Mouse (Mus musculus) CH12.LX (cell line): ENCODE measurements around the gene Hspa1a. TPM values are rescaled to one million over a fixed set of nuclear protein-coding genes. Genes with fewer than 3 reads are reported as not detected.

ENCODE experiments used
- DNase-seq: peaks from one replicate; pipeline ENCODE4 v3.0.0-alpha.2; 2013; ENCODE audit errors: extremely low read depth
- H3K27ac ChIP-seq: 2 replicates; pipeline ENCODE4 v1.5.1; 2012; ENCODE audit warnings: low read depth, mild to moderate bottlenecking, control low read depth, moderate library complexity; ENCODE audit not compliant: insufficient read depth
- H3K27me3 ChIP-seq: replicated peaks from 2 replicates; pipeline ENCODE3; 2012; ENCODE audit warnings: inconsistent platforms
- H3K36me3 ChIP-seq, 2 experiments: replicated peaks in 1 of 2; 2 replicates each; pipeline versions ENCODE3 to v1.6.1; 2012; ENCODE audit warnings: inconsistent platforms in 1 of 2, low read length in 1 of 2, mild to moderate bottlenecking in 1 of 2, mixed read lengths in 1 of 2, moderate library complexity in 1 of 2; ENCODE audit not compliant: control insufficient read depth in 1 of 2, insufficient read depth in 1 of 2
- H3K4me1 ChIP-seq, 2 experiments: 2 replicates each; pipeline ENCODE4 v1.6.1; 2012; ENCODE audit warnings: inconsistent platforms in 1 of 2, moderate library complexity in 1 of 2; ENCODE audit not compliant: insufficient read depth in 2 of 2, control insufficient read depth in 1 of 2
- H3K4me2 ChIP-seq: 2 replicates; pipeline ENCODE4 v1.6.1; 2012; ENCODE audit warnings: low read depth, mild to moderate bottlenecking, control low read depth; ENCODE audit not compliant: poor library complexity, insufficient read depth, severe bottlenecking
- H3K4me3 ChIP-seq, 3 experiments: fragments of 150-350 bp in 1 of 3; sonication (generic) in 1 of 3; replicated peaks in 1 of 3; 2 replicates each; pipeline versions ENCODE3 to v1.5.1; 2011 to 2012; ENCODE audit warnings: low read depth in 2 of 3, low read length in 2 of 3, mild to moderate bottlenecking in 2 of 3, moderate library complexity in 2 of 3, control low read depth in 1 of 3, improper control_type of control experiment in 1 of 3, inconsistent platforms in 1 of 3, mixed read lengths in 1 of 3; ENCODE audit not compliant: poor library complexity in 1 of 3
- H3K79me2 ChIP-seq: replicated peaks from 2 replicates; pipeline ENCODE4 v1.6.1; 2012; ENCODE audit warnings: mild to moderate bottlenecking, moderate library complexity; ENCODE audit not compliant: control insufficient read depth, poor library complexity, insufficient read depth, severe bottlenecking; ENCODE audit errors: extremely low read depth
- H3K9ac ChIP-seq: 2 replicates; pipeline ENCODE4 v1.6.1; 2012; ENCODE audit warnings: low read depth, mild to moderate bottlenecking, control low read depth, moderate library complexity; ENCODE audit not compliant: insufficient read depth
- H3K9me3 ChIP-seq: replicated peaks from 2 replicates; pipeline ENCODE3; 2012; ENCODE audit warnings: low read length, inconsistent platforms, mixed read lengths
- CTCF ChIP-seq, 2 experiments: IDR thresholded peaks in 1 of 2; conservative IDR thresholded peaks in 1 of 2; 2 replicates each; pipeline ENCODE4 v1.5.1; 2011 to 2012; ENCODE audit warnings: low read depth in 2 of 2, low read length in 2 of 2, improper control_type of control experiment in 1 of 2, inconsistent platforms in 1 of 2, mild to moderate bottlenecking in 1 of 2, moderate library complexity in 1 of 2
- JUND ChIP-seq: conservative IDR thresholded peaks from 2 replicates; pipeline ENCODE4 v1.6.1; 2011; ENCODE audit warnings: low read depth, low read length, improper control_type of control experiment
- MAFK ChIP-seq: IDR thresholded peaks from 2 replicates; pipeline ENCODE4 v1.6.1; 2011; ENCODE audit warnings: low read length, improper control_type of control experiment; ENCODE audit not compliant: insufficient replicate concordance
- MAZ ChIP-seq: IDR thresholded peaks from 2 replicates; pipeline ENCODE4 v1.6.1; 2012; ENCODE audit warnings: low read depth, mild to moderate bottlenecking, inconsistent platforms, low read length, improper control_type of control experiment, moderate library complexity
- MEF2A ChIP-seq: IDR thresholded peaks from 2 replicates; pipeline ENCODE4 v1.6.1; 2014; ENCODE audit warnings: low read depth, mild to moderate bottlenecking, inconsistent platforms, low read length, improper control_type of control experiment, borderline replicate concordance
- RAD21 ChIP-seq: IDR thresholded peaks from 2 replicates; pipeline ENCODE4 v1.6.1; 2011; ENCODE audit warnings: low read depth, mild to moderate bottlenecking, low read length, improper control_type of control experiment, moderate library complexity
- SMC3 ChIP-seq: IDR thresholded peaks from 2 replicates; pipeline ENCODE4 v1.6.1; 2011; ENCODE audit warnings: low read depth, low read length, improper control_type of control experiment
- ZC3H11A ChIP-seq: IDR thresholded peaks from 2 replicates; pipeline ENCODE4 v1.6.1; 2012; ENCODE audit warnings: low read depth, mild to moderate bottlenecking, inconsistent platforms, low read length, improper control_type of control experiment
- ZKSCAN1 ChIP-seq: IDR thresholded peaks from 2 replicates; pipeline ENCODE4 v1.6.1; 2012; ENCODE audit warnings: low read depth, inconsistent platforms, low read length, improper control_type of control experiment, borderline replicate concordance
- ZNF384 ChIP-seq: IDR thresholded peaks from 2 replicates; pipeline ENCODE4 v1.6.1; 2012; ENCODE audit warnings: low read depth, low read length, improper control_type of control experiment, inconsistent platforms
- dilution Hi-C: fragments of 300-500 bp; cut with MboI; formaldehyde crosslinking; loops from 2 replicates; pipeline ENCODE4 v1.14.3; 2020; ENCODE audit warnings: low sequenced_read_pairs; ENCODE audit not compliant: extremely low pct_unique_long_range_greater_than_20kb, extremely low pct_ligation_motif_present
- in situ Hi-C: fragments of 300-500 bp; cut with MboI; formaldehyde crosslinking; loops from 3 replicates; pipeline ENCODE4 v1.14.3; 2019; ENCODE audit warnings: low sequenced_read_pairs, low pct_ligation_motif_present, low pct_unique_long_range_greater_than_20kb, mixed read lengths
- polyA plus RNA-seq: library from polyadenylated mRNA; unstranded; fragments of >175 nt; gene quantifications from 2 replicates; pipeline ENCODE4 v1.2.1, GENCODE M21; 2012; ENCODE audit warnings: low read depth; ENCODE audit not compliant: insufficient read length
- total RNA-seq, 2 experiments: library from RNA; depleted of rRNA; stranded (reverse); fragments of 300-350 nt in 1 of 2; fragments of >200 nt in 1 of 2; gene quantifications; 2 replicates each; pipeline ENCODE4 v1.2.3; 2012 to 2014

The Hspa1a gene
- total and polyA plus RNA-seq, 3 experiments, result not detected

DNA sequence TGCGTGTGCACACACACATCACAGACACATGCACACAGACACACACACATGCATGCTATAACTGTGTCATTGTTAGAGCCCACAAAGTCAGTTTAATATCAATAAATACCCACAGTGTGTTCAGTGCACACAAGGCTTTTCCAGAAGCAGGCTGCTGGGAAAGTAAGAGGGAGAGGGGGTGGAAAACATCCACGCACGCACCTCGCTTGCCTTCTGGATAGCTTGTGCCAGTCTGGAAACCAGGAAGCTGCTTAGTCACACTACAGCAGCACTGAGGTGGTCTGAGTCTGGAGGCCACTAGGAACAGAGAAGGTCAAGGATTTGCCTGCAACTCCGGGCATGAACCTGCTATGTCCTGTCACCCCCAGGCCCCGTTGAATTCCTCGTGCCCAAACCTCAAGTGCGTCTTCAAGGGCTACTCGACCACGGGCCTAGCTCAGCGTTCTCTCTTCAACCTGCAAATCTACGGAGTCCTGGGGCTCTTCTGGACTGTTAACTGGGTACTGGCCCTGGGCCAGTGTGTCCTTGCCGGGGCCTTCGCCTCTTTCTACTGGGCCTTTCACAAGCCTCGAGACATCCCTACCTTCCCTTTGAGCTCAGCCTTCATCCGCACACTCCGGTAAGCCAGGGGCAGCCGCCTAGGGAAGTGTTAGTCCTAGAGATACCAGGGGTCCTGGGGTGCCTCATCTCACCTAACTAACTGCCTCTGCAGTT, 44.5 kb downstream of the Hspa1a start:
- TF ChIP-seq MAFK (no peak), JUND (no peak)
- H3K27me3 ChIP-seq, result no peaks in the 10 kb centered on the region
- H3K4me2 ChIP-seq, result no peak overlapping the region
- no peak overlapping the region for H3K9ac ChIP-seq
- peaks cover 0 to 3% of the 10 kb centered on the region in 2 experiments for H3K36me3 ChIP-seq
- no peak overlapping the region for H3K27ac ChIP-seq
- H3K4me1 ChIP-seq, result peaks cover 19 to 32% of the 10 kb centered on the region in 2 experiments
- in situ Hi-C loops (no loop called here), dilution Hi-C loops (no loop called here)
- H3K9me3 ChIP-seq, result no peaks in the 10 kb centered on the region
- H3K4me3 ChIP-seq, result no peak overlapping the region
- H3K79me2 ChIP-seq, result no peaks in the 10 kb centered on the region
- DNase-seq, result no peak

DNA sequence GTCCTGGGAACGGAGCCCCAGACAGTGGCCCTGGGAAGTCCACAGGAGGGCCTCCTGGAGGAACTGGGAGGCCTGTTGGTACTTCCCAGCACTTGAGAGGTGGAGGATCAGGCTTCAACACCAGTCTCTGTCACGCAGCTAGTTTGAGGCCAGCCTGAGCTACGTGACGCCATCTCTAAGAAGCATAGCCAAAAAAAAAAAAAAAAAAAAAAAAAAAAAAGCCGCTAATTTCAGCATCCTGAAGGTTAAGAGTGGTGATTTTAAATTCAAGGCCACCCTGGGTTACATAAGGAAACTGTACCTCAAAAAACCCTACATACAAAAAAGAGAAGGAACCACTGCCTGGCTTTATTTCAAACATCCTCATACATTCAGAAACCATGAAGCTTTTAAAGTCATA, 47.7 kb downstream of the Hspa1a start:
- DNase-seq, result no peak
- TF ChIP-seq ZKSCAN1 (no peak), ZNF384 (peak; percentile 72), MAZ (no peak)
- peaks cover 0 to 3% of the 10 kb centered on the region in 2 experiments for H3K36me3 ChIP-seq
- no peaks in the 10 kb centered on the region for H3K27me3 ChIP-seq
- H3K4me1 ChIP-seq, result peaks cover 19 to 25% of the 10 kb centered on the region in 2 experiments
- no peak overlapping the region for H3K27ac ChIP-seq
- H3K9me3 ChIP-seq, result no peaks in the 10 kb centered on the region
- dilution Hi-C loops, result no loop called here
- no peak overlapping the region for H3K4me3 ChIP-seq
- no peaks in the 10 kb centered on the region for H3K79me2 ChIP-seq
- no peak overlapping the region for H3K4me2 ChIP-seq
- in situ Hi-C loops, result no loop called here
- no peak overlapping the region for H3K9ac ChIP-seq

DNA sequence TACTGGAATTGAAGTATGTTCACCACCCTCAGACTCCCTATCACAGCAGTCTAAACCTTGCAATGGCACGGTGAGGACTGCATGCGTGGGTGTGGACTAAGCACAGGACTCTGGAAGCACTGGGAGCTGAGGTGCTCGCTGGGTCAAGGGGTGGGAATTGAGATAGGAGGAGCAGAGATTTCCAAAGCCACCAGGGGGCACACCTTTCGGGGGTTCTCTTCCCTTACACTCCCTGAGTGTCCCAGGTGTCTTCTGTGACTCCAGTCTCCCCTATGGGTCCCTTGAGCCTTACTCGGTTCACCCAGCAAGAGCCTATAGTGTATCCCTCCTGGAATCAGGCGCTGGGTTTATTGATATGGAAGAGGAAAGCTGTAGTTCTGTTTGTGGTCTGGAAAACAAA, 49.0 kb downstream of the Hspa1a start:
- Histone ChIP-seq H3K27ac (no peak overlapping the region), H3K36me3 (peaks cover 0 to 3% of the 10 kb centered on the region in 2 experiments), H3K9ac (no peak overlapping the region), H3K9me3 (no peaks in the 10 kb centered on the region), H3K79me2 (no peaks in the 10 kb centered on the region), H3K4me1 (peaks cover 19 to 25% of the 10 kb centered on the region in 2 experiments), H3K4me2 (peak overlapping the region; percentile 60), H3K4me3 (no peak overlapping the region), H3K27me3 (no peaks in the 10 kb centered on the region)
- DNase-seq, result peak; percentile 36
- TF ChIP-seq RAD21 (peak; percentile 21), SMC3 (peak; percentile 55), ZC3H11A (no peak), MEF2A (no peak), CTCF (conservative IDR thresholded peaks at IDR 0.05 in 1 of 2, IDR thresholded peaks at IDR 0.05 in 1 of 2; ENCODE audit: low read depth in 2 of 2, low read length in 2 of 2) (peak; percentile 9 to 63; a peak in 2 of 4 replicates), ZNF384 (no peak)
- dilution Hi-C loops, result no loop called here
- in situ Hi-C loops, result no loop called here

Other genes with a start within 250 kb of the Hspa1a start
Only the 20 nearest of the 43 such genes appear.
- gene Zbtb12, start 92.7 kb downstream of the Hspa1a start, total RNA-seq (2012; rRNA removed), result 6.9 and 9.3 TPM in 2 replicates
- gene Zbtb12, start 92.7 kb downstream of the Hspa1a start, total RNA-seq (2014; rRNA removed), result 2.2 and 2.4 TPM in 2 replicates
- 8.0 and 8.5 TPM in 2 replicates for gene Zbtb12, start 92.7 kb downstream of the Hspa1a start, polyA plus RNA-seq
- not detected in 2 replicates for gene Gm20547, start 90.1 kb downstream of the Hspa1a start, total RNA-seq (2012; rRNA removed)
- gene Gm20547, start 90.1 kb downstream of the Hspa1a start, total RNA-seq (2014; rRNA removed), result not detected in 2 replicates
- not detected in 2 replicates for gene Gm20547, start 90.1 kb downstream of the Hspa1a start, polyA plus RNA-seq
- gene C2, start 73.9 kb downstream of the Hspa1a start, total RNA-seq (2012; rRNA removed), result 2.3 and 3.1 TPM in 2 replicates
- 0.69 and 1.3 TPM in 2 replicates for gene C2, start 73.9 kb downstream of the Hspa1a start, total RNA-seq (2014; rRNA removed)
- 4.3 and 6.6 TPM in 2 replicates for gene C2, start 73.9 kb downstream of the Hspa1a start, polyA plus RNA-seq
- gene Ehmt2, start 73.7 kb downstream of the Hspa1a start, total RNA-seq (2012; rRNA removed), result 118 and 150 TPM in 2 replicates
- gene Ehmt2, start 73.7 kb downstream of the Hspa1a start, total RNA-seq (2014; rRNA removed), result 68.7 and 73.5 TPM in 2 replicates
- gene Ehmt2, start 73.7 kb downstream of the Hspa1a start, polyA plus RNA-seq, result 100 and 113 TPM in 2 replicates
- gene Slc44a4, start 57.7 kb downstream of the Hspa1a start, total RNA-seq (2012; rRNA removed), result 0.38 and 0.55 TPM in 2 replicates
- 0.62 and 0.66 TPM in 2 replicates for gene Slc44a4, start 57.7 kb downstream of the Hspa1a start, total RNA-seq (2014; rRNA removed)
- 1.1 and 1.4 TPM in 2 replicates for gene Slc44a4, start 57.7 kb downstream of the Hspa1a start, polyA plus RNA-seq
- 27.5 and 31.2 TPM in 2 replicates for gene Neu1, start 40.9 kb downstream of the Hspa1a start, total RNA-seq (2012; rRNA removed)
- gene Neu1, start 40.9 kb downstream of the Hspa1a start, total RNA-seq (2014; rRNA removed), result 28.8 and 32.0 TPM in 2 replicates
- 31.9 and 35.4 TPM in 2 replicates for gene Neu1, start 40.9 kb downstream of the Hspa1a start, polyA plus RNA-seq
- gene Hspa1b, start 12.9 kb downstream of the Hspa1a start, total RNA-seq (2012; rRNA removed), result 0.08 and 0.25 TPM in 2 replicates
- 0.15 and 0.30 TPM in 2 replicates for gene Hspa1b, start 12.9 kb downstream of the Hspa1a start, total RNA-seq (2014; rRNA removed)
- 0.15 TPM in 1 of 2 replicates, not detected in the other for gene Hspa1b, start 12.9 kb downstream of the Hspa1a start, polyA plus RNA-seq
- not detected in 2 replicates for gene Gm20481, start 2.2 kb downstream of the Hspa1a start, total RNA-seq (2012; rRNA removed)
- gene Gm20481, start 2.2 kb downstream of the Hspa1a start, total RNA-seq (2014; rRNA removed), result not detected in 2 replicates
- not detected in 2 replicates for gene Gm20481, start 2.2 kb downstream of the Hspa1a start, polyA plus RNA-seq
- 0.30 and 0.38 TPM in 2 replicates for gene Hspa1l, start 547 bp upstream of the Hspa1a start, total RNA-seq (2012; rRNA removed)
- not detected in 2 replicates for gene Hspa1l, start 547 bp upstream of the Hspa1a start, total RNA-seq (2014; rRNA removed)
- gene Hspa1l, start 547 bp upstream of the Hspa1a start, polyA plus RNA-seq, result 1.1 and 1.4 TPM in 2 replicates
- 104 and 120 TPM in 2 replicates for gene Lsm2, start 9.7 kb upstream of the Hspa1a start, total RNA-seq (2012; rRNA removed)
- 134 and 135 TPM in 2 replicates for gene Lsm2, start 9.7 kb upstream of the Hspa1a start, total RNA-seq (2014; rRNA removed)
- 274 and 345 TPM in 2 replicates for gene Lsm2, start 9.7 kb upstream of the Hspa1a start, polyA plus RNA-seq
- gene Vars, start 28.8 kb upstream of the Hspa1a start, total RNA-seq (2012; rRNA removed), result 238 and 277 TPM in 2 replicates
- gene Vars, start 28.8 kb upstream of the Hspa1a start, total RNA-seq (2014; rRNA removed), result 90.3 and 97.4 TPM in 2 replicates
- gene Vars, start 28.8 kb upstream of the Hspa1a start, polyA plus RNA-seq, result 253 and 280 TPM in 2 replicates
- 0.42 and 0.46 TPM in 2 replicates for gene Vwa7, start 44.4 kb upstream of the Hspa1a start, total RNA-seq (2012; rRNA removed)
- gene Vwa7, start 44.4 kb upstream of the Hspa1a start, total RNA-seq (2014; rRNA removed), result 0.07 TPM in 1 of 2 replicates, not detected in the other
- 0.94 and 1.2 TPM in 2 replicates for gene Vwa7, start 44.4 kb upstream of the Hspa1a start, polyA plus RNA-seq
- 94.1 and 124 TPM in 2 replicates for gene Sapcd1, start 55.9 kb upstream of the Hspa1a start, total RNA-seq (2012; rRNA removed)
- gene Sapcd1, start 55.9 kb upstream of the Hspa1a start, total RNA-seq (2014; rRNA removed), result 130 and 142 TPM in 2 replicates
- 94.4 and 105 TPM in 2 replicates for gene Sapcd1, start 55.9 kb upstream of the Hspa1a start, polyA plus RNA-seq
- gene Msh5, start 74.6 kb upstream of the Hspa1a start, total RNA-seq (2012; rRNA removed), result 11.5 and 13.1 TPM in 2 replicates
- 6.1 and 7.6 TPM in 2 replicates for gene Msh5, start 74.6 kb upstream of the Hspa1a start, total RNA-seq (2014; rRNA removed)
- gene Msh5, start 74.6 kb upstream of the Hspa1a start, polyA plus RNA-seq, result 10.6 and 12.1 TPM in 2 replicates
- 182 and 198 TPM in 2 replicates for gene Clic1, start 77.8 kb upstream of the Hspa1a start, total RNA-seq (2012; rRNA removed)
- gene Clic1, start 77.8 kb upstream of the Hspa1a start, total RNA-seq (2014; rRNA removed), result 111 and 114 TPM in 2 replicates
- gene Clic1, start 77.8 kb upstream of the Hspa1a start, polyA plus RNA-seq, result 160 and 163 TPM in 2 replicates
- 3.4 and 4.3 TPM in 2 replicates for gene Ddah2, start 86.9 kb upstream of the Hspa1a start, total RNA-seq (2012; rRNA removed)
- gene Ddah2, start 86.9 kb upstream of the Hspa1a start, total RNA-seq (2014; rRNA removed), result 0.94 and 1.4 TPM in 2 replicates
- 4.8 and 6.3 TPM in 2 replicates for gene Ddah2, start 86.9 kb upstream of the Hspa1a start, polyA plus RNA-seq
- gene Ly6g6c, start 93.2 kb upstream of the Hspa1a start, total RNA-seq (2012; rRNA removed), result not detected in 2 replicates
- gene Ly6g6c, start 93.2 kb upstream of the Hspa1a start, total RNA-seq (2014; rRNA removed), result not detected in 2 replicates
- 0.30 and 0.42 TPM in 2 replicates for gene Ly6g6c, start 93.2 kb upstream of the Hspa1a start, polyA plus RNA-seq
- not detected in 2 replicates for gene Mpig6b, start 94.0 kb upstream of the Hspa1a start, total RNA-seq (2012; rRNA removed)
- gene Mpig6b, start 94.0 kb upstream of the Hspa1a start, total RNA-seq (2014; rRNA removed), result not detected in 2 replicates
- gene Mpig6b, start 94.0 kb upstream of the Hspa1a start, polyA plus RNA-seq, result 0.10 TPM in 1 of 2 replicates, not detected in the other
- not detected in 2 replicates for gene Ly6g6e, start 104.7 kb upstream of the Hspa1a start, total RNA-seq (2012; rRNA removed)
- gene Ly6g6e, start 104.7 kb upstream of the Hspa1a start, total RNA-seq (2014; rRNA removed), result not detected in 2 replicates
- gene Ly6g6e, start 104.7 kb upstream of the Hspa1a start, polyA plus RNA-seq, result not detected in 2 replicates
- gene Ly6g6d, start 105.9 kb upstream of the Hspa1a start, total RNA-seq (2012; rRNA removed), result not detected in 2 replicates
- gene Ly6g6d, start 105.9 kb upstream of the Hspa1a start, total RNA-seq (2014; rRNA removed), result not detected in 2 replicates
- 0.44 and 0.46 TPM in 2 replicates for gene Ly6g6d, start 105.9 kb upstream of the Hspa1a start, polyA plus RNA-seq